Mouse (Mus musculus): Measurements from ENCODE around the gene Sult1b1. TPM values are rescaled to one million over a fixed set of nuclear protein-coding genes. Genes with fewer than 3 reads are reported as not detected.

Sult1b1 gene
- not detected in 2 replicates for polyA plus RNA-seq (2016; fragmentation: Nextera tagmentation; extraction: Ambion mirVana)

GRCm38 (mm10) chr5:87538111-87538510 is at the start of gene Sult1b1:
Sult1b1 (minus strand) TSS chr5:87538195.
- H3K4me3 ChIP-seq, result no peak within 1 kb of the TSS
- WGBS, result 95% methylated on average over 2 of the region's 2 CpGs

GRCm38 (mm10) chr5:87580389-87580788 is 42.4 kb upstream of the Sult1b1 start:
- H3K4me1 ChIP-seq, result no peaks in the 10 kb centered on the region
- WGBS, result 100% methylated on average over 1 of the region's 1 CpGs

More at GRCm38 (mm10) chr5:87538111-87538510, at the start of gene Sult1b1:
- H3K4me1 ChIP-seq, result peaks cover 6% of the 10 kb centered on the region
- DNase-seq (ENCODE audit: extremely low spot score, low spot score), result no peak
- no peaks in the 10 kb centered on the region for H3K9me3 ChIP-seq
- no peaks in the 10 kb centered on the region for H3K36me3 ChIP-seq (replicated peaks)
- H3K27ac ChIP-seq, result no peak within 1 kb of the TSS
- H3K27me3 ChIP-seq (ENCODE audit: poor library complexity, severe bottlenecking), result no peaks in the 10 kb centered on the region

DNA sequence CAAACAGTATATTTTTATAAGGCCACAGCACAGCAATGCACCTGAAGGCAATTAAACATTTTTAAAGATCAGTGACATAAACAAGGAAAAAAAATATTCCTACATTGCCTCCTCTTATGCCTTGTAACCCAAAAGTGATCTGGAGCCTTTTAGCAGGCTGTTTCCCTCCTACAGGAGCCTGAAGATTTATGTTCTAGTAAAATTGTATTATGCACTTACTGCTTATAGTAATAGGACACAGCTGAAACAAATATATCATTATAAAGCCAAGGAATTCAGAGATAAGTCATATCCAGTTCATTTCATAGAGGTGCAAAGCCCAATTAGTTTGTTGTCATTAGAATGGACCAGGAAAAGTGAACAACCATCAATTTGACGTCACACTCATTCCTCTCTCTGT is 36.2 kb upstream of the Sult1b1 start:
- Histone ChIP-seq H3K4me1 (no peaks in the 10 kb centered on the region), H3K36me3 (replicated peaks) (no peaks in the 10 kb centered on the region), H3K27ac (no peak overlapping the region), H3K9me3 (no peaks in the 10 kb centered on the region), H3K27me3 (ENCODE audit: poor library complexity, severe bottlenecking) (no peaks in the 10 kb centered on the region), H3K4me3 (no peak overlapping the region)
- no peak for DNase-seq (ENCODE audit: extremely low spot score, low spot score)
- WGBS, result 69% methylated on average over 1 of the region's 1 CpGs

More at GRCm38 (mm10) chr5:87580389-87580788, 42.4 kb upstream of the Sult1b1 start:
- no peaks in the 10 kb centered on the region for H3K27me3 ChIP-seq (ENCODE audit: poor library complexity, severe bottlenecking)
- no peak for DNase-seq (ENCODE audit: extremely low spot score, low spot score)
- no peaks in the 10 kb centered on the region for H3K36me3 ChIP-seq (replicated peaks)
- no peaks in the 10 kb centered on the region for H3K9me3 ChIP-seq
- H3K4me3 ChIP-seq, result no peak overlapping the region
- no peak overlapping the region for H3K27ac ChIP-seq

GRCm38 (mm10) chr5:87573490-87573889 is 35.5 kb upstream of the Sult1b1 start:
- WGBS, result 55% methylated on average over 5 of the region's 5 CpGs
- H3K36me3 ChIP-seq (replicated peaks), result no peaks in the 10 kb centered on the region
- DNase-seq (ENCODE audit: extremely low spot score, low spot score), result no peak
- H3K9me3 ChIP-seq, result no peaks in the 10 kb centered on the region
- no peak overlapping the region; the same call in 1 of the 2 replicates for H3K27ac ChIP-seq
- no peak overlapping the region for H3K4me3 ChIP-seq
- no peaks in the 10 kb centered on the region for H3K4me1 ChIP-seq
- no peaks in the 10 kb centered on the region for H3K27me3 ChIP-seq (ENCODE audit: poor library complexity, severe bottlenecking)

DNA sequence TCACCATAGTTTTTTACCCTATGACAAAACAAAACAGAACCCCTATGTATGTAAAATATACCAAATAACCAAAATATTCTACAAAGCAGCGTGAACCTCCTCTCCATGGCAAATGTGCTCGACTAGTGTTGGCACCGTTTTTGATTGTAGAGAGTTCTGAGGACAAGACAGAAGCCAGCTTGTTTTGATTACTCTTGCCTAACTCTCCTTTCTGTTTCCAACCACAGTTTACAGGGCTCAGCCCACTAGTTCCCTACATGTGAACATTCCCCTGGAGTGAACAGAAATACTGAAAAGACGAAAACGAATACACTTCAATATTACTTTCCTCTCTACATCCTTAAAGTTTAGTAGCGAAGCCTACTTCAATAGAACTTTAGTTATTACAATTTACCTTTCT is 34.8 kb upstream of the Sult1b1 start:
- WGBS, result 81% methylated on average over 6 of the region's 6 CpGs

DNA sequence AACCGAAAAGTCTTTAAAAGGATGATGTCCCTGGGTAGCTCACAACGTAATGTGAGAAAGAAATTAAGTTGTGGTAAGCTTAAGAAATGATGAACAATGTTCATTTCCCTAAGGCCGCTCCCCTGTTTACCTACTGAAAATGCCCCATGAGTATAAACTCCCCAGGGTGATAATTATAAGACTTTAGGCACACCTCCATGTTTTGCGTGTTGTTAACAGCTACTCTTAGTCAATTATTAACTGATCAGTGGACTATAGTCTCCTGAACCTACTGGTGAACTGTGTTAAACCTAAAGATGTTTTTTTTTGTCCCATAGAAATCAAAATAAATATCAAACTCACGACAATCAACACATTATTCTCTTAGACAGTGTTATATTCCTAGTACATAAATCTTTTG is 30.9 kb upstream of the Sult1b1 start, which contains the start of gene Sult1d1:
Gene Sult1d1 (minus strand): TSS at position 183 of the 400 bp plus-strand sequence.
- no peak for DNase-seq (ENCODE audit: extremely low spot score, low spot score)
- WGBS, result 87% methylated on average over 5 of the region's 5 CpGs

More for the DNA sequence above, 34.8 kb upstream of the Sult1b1 start:
- DNase-seq (ENCODE audit: extremely low spot score, low spot score), result no peak
- Histone ChIP-seq H3K4me3 (no peak overlapping the region), H3K27ac (no peak overlapping the region), H3K9me3 (no peaks in the 10 kb centered on the region), H3K36me3 (replicated peaks) (no peaks in the 10 kb centered on the region), H3K27me3 (ENCODE audit: poor library complexity, severe bottlenecking) (no peaks in the 10 kb centered on the region), H3K4me1 (no peaks in the 10 kb centered on the region)

GRCm38 (mm10) chr5:87567306-87567705 is 29.3 kb upstream of the Sult1b1 start:
- WGBS, result 86% methylated on average over 1 of the region's 1 CpGs
- Histone ChIP-seq H3K36me3 (replicated peaks) (no peaks in the 10 kb centered on the region), H3K9me3 (no peaks in the 10 kb centered on the region), H3K27ac (no peak overlapping the region), H3K27me3 (ENCODE audit: poor library complexity, severe bottlenecking) (no peaks in the 10 kb centered on the region), H3K4me1 (no peaks in the 10 kb centered on the region), H3K4me3 (no peak overlapping the region)
- DNase-seq (ENCODE audit: extremely low spot score, low spot score), result no peak

More for the DNA sequence above, 30.9 kb upstream of the Sult1b1 start, which contains the start of gene Sult1d1:
- Histone ChIP-seq H3K27ac (no peak within 1 kb of the TSS), H3K27me3 (ENCODE audit: poor library complexity, severe bottlenecking) (no peaks in the 10 kb centered on the region), H3K4me1 (no peaks in the 10 kb centered on the region), H3K9me3 (no peaks in the 10 kb centered on the region), H3K36me3 (replicated peaks) (no peaks in the 10 kb centered on the region), H3K4me3 (no peak within 1 kb of the TSS)

DNA sequence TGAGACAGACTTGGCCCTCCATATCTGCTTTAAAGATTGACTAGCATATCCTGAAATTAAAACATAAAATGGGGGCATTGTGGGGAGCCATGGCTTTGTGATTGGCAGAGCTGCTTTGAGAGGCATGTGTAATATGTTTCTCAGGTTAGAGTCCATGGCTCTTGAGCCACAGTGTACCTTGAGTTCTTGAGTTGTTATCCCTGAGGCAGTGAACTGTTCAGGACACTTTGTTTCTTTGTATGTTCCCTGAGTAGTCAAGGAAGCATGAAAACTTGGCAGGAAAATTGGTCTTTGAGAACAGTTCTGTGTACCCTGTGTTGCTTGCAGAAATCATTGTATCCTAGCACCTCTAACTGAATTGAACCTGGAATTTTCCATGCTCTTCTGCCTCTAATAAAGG is 25.0 kb upstream of the Sult1b1 start:
- no peaks in the 10 kb centered on the region for H3K9me3 ChIP-seq
- no peak overlapping the region for H3K4me3 ChIP-seq
- H3K4me1 ChIP-seq, result no peaks in the 10 kb centered on the region
- no peaks in the 10 kb centered on the region for H3K36me3 ChIP-seq (replicated peaks)
- no peak overlapping the region for H3K27ac ChIP-seq
- no peak for DNase-seq (ENCODE audit: extremely low spot score, low spot score)
- no peaks in the 10 kb centered on the region for H3K27me3 ChIP-seq (ENCODE audit: poor library complexity, severe bottlenecking)

DNA sequence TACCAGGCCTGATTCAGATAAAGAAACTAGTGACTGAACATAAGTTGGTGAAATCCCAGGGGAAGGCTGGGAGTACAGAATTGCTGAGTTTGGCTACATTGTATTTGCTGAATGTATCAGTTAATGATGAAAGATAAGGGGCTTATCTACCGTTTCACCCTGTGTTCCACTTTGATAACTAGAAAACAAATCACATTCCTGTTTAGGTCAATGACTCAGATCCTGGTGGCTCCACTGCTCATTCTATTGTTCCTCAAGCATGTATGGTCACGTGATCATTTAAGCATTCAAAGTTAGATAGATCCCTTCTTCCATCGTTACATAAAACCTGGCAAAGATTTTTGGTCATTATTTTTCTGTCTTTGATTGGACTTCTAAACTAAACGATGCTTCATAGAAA is 24.5 kb upstream of the Sult1b1 start:
- 77% methylated on average over 4 of the region's 4 CpGs for WGBS
- Histone ChIP-seq H3K4me3 (no peak overlapping the region), H3K36me3 (replicated peaks) (no peaks in the 10 kb centered on the region), H3K9me3 (no peaks in the 10 kb centered on the region), H3K27ac (no peak overlapping the region), H3K4me1 (no peaks in the 10 kb centered on the region), H3K27me3 (ENCODE audit: poor library complexity, severe bottlenecking) (no peaks in the 10 kb centered on the region)
- no peak for DNase-seq (ENCODE audit: extremely low spot score, low spot score)

DNA sequence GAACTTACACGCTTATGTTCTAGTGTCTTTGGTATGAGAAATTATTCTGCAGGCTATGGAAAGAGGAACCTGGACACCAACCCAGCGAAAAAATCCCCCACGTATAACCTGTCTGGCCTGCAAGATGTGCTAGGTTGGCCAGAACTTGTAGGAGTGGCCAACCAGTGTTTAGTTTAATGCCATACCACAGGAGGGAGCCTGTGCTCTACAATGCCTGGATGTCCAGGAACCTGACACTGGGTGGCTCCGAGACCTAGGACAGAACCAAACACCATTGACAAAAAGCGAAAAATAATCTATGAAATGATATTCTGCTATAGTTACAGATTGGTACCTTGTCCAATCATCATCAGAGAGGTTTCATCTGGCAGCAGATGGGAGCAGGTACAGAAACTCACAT is 22.1 kb upstream of the Sult1b1 start:
- Histone ChIP-seq H3K27ac (no peak overlapping the region), H3K9me3 (no peaks in the 10 kb centered on the region), H3K27me3 (ENCODE audit: poor library complexity, severe bottlenecking) (no peaks in the 10 kb centered on the region), H3K4me1 (no peaks in the 10 kb centered on the region), H3K4me3 (no peak overlapping the region), H3K36me3 (replicated peaks) (no peaks in the 10 kb centered on the region)
- no peak for DNase-seq (ENCODE audit: extremely low spot score, low spot score)
- 73% methylated on average over 5 of the region's 5 CpGs for WGBS

GRCm38 (mm10) chr5:87550935-87551334 is 12.9 kb upstream of the Sult1b1 start:
- Histone ChIP-seq H3K4me3 (no peak overlapping the region), H3K9me3 (no peaks in the 10 kb centered on the region), H3K36me3 (replicated peaks) (no peaks in the 10 kb centered on the region), H3K27me3 (ENCODE audit: poor library complexity, severe bottlenecking) (no peaks in the 10 kb centered on the region), H3K27ac (no peak overlapping the region), H3K4me1 (no peaks in the 10 kb centered on the region)
- WGBS, result 20% methylated on average over 1 of the region's 1 CpGs
- DNase-seq (ENCODE audit: extremely low spot score, low spot score), result no peak

DNA sequence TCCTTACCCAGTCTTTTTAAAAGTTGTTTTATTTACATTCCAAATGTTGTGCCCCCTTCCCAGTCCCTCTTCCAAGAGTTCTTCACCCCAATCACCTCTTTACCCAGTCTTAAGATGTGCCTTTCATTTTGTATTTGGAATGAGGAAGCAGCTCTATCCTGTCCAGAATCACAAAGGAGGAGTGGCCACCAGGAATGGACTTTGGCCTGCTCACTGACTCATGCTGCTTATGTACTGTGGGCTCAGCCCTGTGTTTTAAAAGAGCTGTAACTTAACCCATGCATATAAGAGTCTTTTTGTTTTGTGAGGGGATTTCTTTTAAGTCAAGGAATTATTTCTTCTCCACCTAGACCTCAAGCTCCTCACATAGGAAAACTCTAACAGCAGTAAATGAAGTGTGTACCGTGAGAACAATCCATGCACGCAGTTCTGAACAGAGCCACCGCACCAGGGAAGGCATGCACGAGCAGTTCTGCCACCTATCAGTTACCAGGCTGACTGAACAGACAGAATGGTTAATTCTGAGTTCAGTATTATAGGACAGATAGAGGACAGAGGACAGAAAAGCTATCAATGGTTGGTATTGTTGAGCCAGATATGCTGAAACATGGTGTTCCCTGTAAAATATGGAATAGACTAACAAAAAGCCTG is 1.9 kb downstream of the Sult1b1 start:
- 61% methylated on average over 4 of the region's 4 CpGs for WGBS
- Histone ChIP-seq H3K4me3 (no peak overlapping the region), H3K36me3 (replicated peaks) (no peaks in the 10 kb centered on the region), H3K4me1 (peaks cover 6% of the 10 kb centered on the region), H3K27ac (no peak overlapping the region), H3K27me3 (ENCODE audit: poor library complexity, severe bottlenecking) (no peaks in the 10 kb centered on the region), H3K9me3 (no peaks in the 10 kb centered on the region)
- DNase-seq (ENCODE audit: extremely low spot score, low spot score), result no peak

- Histone ChIP-seq H3K27me3 (ENCODE audit: poor library complexity, severe bottlenecking) (no peaks in the 10 kb centered on the region), H3K27ac (no peak overlapping the region), H3K4me1 (peaks cover 6% of the 10 kb centered on the region), H3K4me3 (no peak overlapping the region), H3K36me3 (replicated peaks) (no peaks in the 10 kb centered on the region), H3K9me3 (no peaks in the 10 kb centered on the region)
- 77% methylated on average over 2 of the region's 2 CpGs for WGBS
- no peak for DNase-seq (ENCODE audit: extremely low spot score, low spot score)
Observed at GRCm38 (mm10) chr5:87532288-87532687, 5.7 kb downstream of the Sult1b1 start.

Measured in forebrain, embryonic 10.5 days (tissue).